Mouse (Mus musculus): Measurements from ENCODE around the gene Sntg2. TPM values are rescaled to one million over a fixed set of nuclear protein-coding genes. Genes with fewer than 3 reads are reported as not detected.

The Sntg2 gene
- polyA plus RNA-seq, 1 experiment = 0.84 TPM

DNA sequence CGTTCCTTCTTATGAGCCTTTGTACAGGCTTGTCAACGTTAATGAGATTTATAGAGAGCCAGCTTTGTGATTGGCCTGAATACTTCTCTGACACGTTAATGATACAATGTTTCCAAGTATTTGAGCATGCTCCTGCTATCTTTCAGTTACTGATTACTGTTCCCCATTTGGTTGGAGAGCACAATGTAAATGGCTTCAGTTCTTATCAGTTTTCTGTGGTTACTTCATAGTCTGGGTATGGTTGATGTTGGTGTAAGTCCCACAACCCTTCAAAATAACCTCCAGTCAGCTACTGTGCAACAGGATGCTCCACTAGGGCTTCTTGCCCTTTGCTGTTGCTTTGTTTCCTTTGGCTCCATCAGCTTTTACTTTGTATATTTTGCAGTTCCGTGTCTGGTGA lies 168.7 kb downstream of the Sntg2 start:
- Histone ChIP-seq H3K27ac (ENCODE audit: control insufficient read depth, insufficient read depth, low read depth, low read length) (no peak overlapping the region), H3K36me3 (ENCODE audit: control insufficient read depth, insufficient read depth, low read length) (no peaks in the 10 kb centered on the region)
- TF ChIP-seq POLR2A (IDR thresholded peaks at IDR 0.05; ENCODE audit: control insufficient read depth, low read depth, low read length) (no peak), CTCF (IDR thresholded peaks at IDR 0.05; ENCODE audit: control insufficient read depth, insufficient read depth, insufficient replicate concordance, low read depth, low read length) (no peak)

DNA sequence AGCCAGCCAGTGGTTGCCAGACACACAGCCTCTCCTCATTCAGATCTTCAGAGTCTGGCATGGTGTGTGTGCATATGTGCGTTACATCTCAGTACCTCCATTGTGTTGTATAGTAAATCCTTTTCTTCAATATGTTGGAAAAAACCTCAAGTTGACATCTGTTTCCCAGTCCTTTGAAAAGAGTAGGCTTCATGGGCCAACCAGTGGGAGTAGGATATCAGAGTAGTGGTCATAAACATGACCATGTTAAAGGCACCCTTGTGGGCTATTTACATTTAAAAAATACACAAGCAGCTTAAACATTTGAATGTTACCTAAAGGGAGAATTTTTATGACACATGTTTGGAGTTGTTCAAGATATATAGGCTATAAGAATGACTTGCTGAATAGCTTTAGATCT lies 170.4 kb downstream of the Sntg2 start:
- no peaks in the 10 kb centered on the region for H3K36me3 ChIP-seq (ENCODE audit: control insufficient read depth, insufficient read depth, low read length)
- H3K27me3 ChIP-seq (ENCODE audit: control insufficient read depth, insufficient read depth, low read length) = no peaks in the 10 kb centered on the region
- no peak overlapping the region for H3K4me3 ChIP-seq (ENCODE audit: control insufficient read depth, low read depth, low read length)
- H3K27ac ChIP-seq (ENCODE audit: control insufficient read depth, insufficient read depth, low read depth, low read length) = no peak overlapping the region
- H3K4me1 ChIP-seq (ENCODE audit: control insufficient read depth, insufficient read depth, low read length) = no peaks in the 10 kb centered on the region
- TF ChIP-seq POLR2A (IDR thresholded peaks at IDR 0.05; ENCODE audit: control insufficient read depth, low read depth, low read length) = no peak
- TF ChIP-seq CTCF (IDR thresholded peaks at IDR 0.05; ENCODE audit: control insufficient read depth, insufficient read depth, insufficient replicate concordance, low read depth, low read length) = no peak

More for the DNA sequence above, 168.7 kb downstream of the Sntg2 start:
- H3K4me1 ChIP-seq (ENCODE audit: control insufficient read depth, insufficient read depth, low read length) = no peaks in the 10 kb centered on the region
- H3K4me3 ChIP-seq (ENCODE audit: control insufficient read depth, low read depth, low read length) = no peak overlapping the region
- no peaks in the 10 kb centered on the region for H3K27me3 ChIP-seq (ENCODE audit: control insufficient read depth, insufficient read depth, low read length)

DNA sequence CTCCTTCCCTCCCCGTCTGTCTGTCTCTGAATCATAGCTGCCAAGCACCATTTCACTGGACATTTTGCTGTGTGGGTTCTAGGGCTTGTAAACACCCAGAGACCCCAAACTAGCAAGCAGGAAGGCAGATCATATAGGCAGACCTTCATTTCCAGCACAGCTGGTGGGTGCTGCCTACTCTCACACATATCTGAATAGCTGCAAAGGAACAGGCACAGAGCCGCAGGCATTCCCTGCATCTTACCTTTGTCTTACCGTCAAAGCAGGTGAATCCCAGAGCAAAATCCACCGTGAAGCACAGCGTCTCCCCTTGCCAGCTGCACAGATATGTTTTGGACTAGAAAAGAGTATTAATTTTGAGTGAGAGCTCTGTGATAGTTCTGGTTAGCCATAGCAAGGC lies 172.1 kb downstream of the Sntg2 start:
- Histone ChIP-seq H3K4me1 (ENCODE audit: control insufficient read depth, insufficient read depth, low read length) (no peaks in the 10 kb centered on the region), H3K27me3 (ENCODE audit: control insufficient read depth, insufficient read depth, low read length) (no peaks in the 10 kb centered on the region), H3K27ac (ENCODE audit: control insufficient read depth, insufficient read depth, low read depth, low read length) (no peak overlapping the region), H3K36me3 (ENCODE audit: control insufficient read depth, insufficient read depth, low read length) (no peaks in the 10 kb centered on the region), H3K4me3 (ENCODE audit: control insufficient read depth, low read depth, low read length) (no peak overlapping the region)
- TF ChIP-seq CTCF (IDR thresholded peaks at IDR 0.05; ENCODE audit: control insufficient read depth, insufficient read depth, insufficient replicate concordance, low read depth, low read length) = no peak
- TF ChIP-seq POLR2A (IDR thresholded peaks at IDR 0.05; ENCODE audit: control insufficient read depth, low read depth, low read length) = no peak

DNA sequence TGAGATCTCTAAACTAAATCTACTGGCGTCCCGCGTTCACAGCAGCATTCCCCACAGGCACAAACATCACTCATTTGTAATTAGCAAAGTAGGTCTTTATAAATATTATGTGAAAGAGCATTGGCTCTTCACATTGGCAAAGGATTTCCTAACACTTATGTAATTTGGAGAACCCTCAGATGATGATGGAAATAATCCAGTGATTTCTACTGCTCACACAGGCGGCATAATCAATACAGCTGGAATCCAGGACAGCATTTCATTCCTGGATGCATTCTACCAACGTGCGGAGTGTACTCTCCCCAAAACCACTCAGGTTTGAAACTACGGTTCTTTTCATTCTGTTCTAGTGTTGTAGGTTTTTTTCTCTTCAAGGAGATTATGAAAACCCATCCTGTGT lies 172.6 kb downstream of the Sntg2 start:
- no peak overlapping the region for H3K27ac ChIP-seq (ENCODE audit: control insufficient read depth, insufficient read depth, low read depth, low read length)
- H3K36me3 ChIP-seq (ENCODE audit: control insufficient read depth, insufficient read depth, low read length) = no peaks in the 10 kb centered on the region
- H3K27me3 ChIP-seq (ENCODE audit: control insufficient read depth, insufficient read depth, low read length) = no peaks in the 10 kb centered on the region
- TF ChIP-seq CTCF (IDR thresholded peaks at IDR 0.05; ENCODE audit: control insufficient read depth, insufficient read depth, insufficient replicate concordance, low read depth, low read length) (no peak), POLR2A (IDR thresholded peaks at IDR 0.05; ENCODE audit: control insufficient read depth, low read depth, low read length) (no peak)
- no peaks in the 10 kb centered on the region for H3K4me1 ChIP-seq (ENCODE audit: control insufficient read depth, insufficient read depth, low read length)
- H3K4me3 ChIP-seq (ENCODE audit: control insufficient read depth, low read depth, low read length) = no peak overlapping the region

DNA sequence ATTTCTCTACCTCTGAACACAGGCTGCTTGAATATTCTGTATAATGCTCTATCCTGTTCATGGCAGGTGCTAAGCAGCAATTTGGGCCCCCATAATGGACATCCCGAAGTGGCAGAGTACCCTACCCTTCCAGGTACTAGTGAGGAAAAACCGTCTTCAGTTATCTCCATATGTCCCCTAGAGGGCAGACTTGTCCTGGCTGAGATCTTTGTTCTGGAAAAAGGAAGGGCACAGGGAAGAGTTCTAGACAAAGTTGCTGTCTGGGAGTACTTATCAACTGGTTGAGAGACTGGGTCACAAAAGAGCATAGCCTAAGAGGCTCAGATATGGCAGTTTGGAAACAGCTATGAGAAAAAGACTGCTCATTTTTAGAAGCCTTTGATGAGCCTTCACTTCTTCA lies 173.4 kb downstream of the Sntg2 start:
- Histone ChIP-seq H3K36me3 (ENCODE audit: control insufficient read depth, insufficient read depth, low read length) (no peaks in the 10 kb centered on the region), H3K27ac (ENCODE audit: control insufficient read depth, insufficient read depth, low read depth, low read length) (no peak overlapping the region), H3K4me3 (ENCODE audit: control insufficient read depth, low read depth, low read length) (no peak overlapping the region), H3K27me3 (ENCODE audit: control insufficient read depth, insufficient read depth, low read length) (no peaks in the 10 kb centered on the region), H3K4me1 (ENCODE audit: control insufficient read depth, insufficient read depth, low read length) (no peaks in the 10 kb centered on the region)
- TF ChIP-seq POLR2A (IDR thresholded peaks at IDR 0.05; ENCODE audit: control insufficient read depth, low read depth, low read length) (no peak), CTCF (IDR thresholded peaks at IDR 0.05; ENCODE audit: control insufficient read depth, insufficient read depth, insufficient replicate concordance, low read depth, low read length) (no peak)

DNA sequence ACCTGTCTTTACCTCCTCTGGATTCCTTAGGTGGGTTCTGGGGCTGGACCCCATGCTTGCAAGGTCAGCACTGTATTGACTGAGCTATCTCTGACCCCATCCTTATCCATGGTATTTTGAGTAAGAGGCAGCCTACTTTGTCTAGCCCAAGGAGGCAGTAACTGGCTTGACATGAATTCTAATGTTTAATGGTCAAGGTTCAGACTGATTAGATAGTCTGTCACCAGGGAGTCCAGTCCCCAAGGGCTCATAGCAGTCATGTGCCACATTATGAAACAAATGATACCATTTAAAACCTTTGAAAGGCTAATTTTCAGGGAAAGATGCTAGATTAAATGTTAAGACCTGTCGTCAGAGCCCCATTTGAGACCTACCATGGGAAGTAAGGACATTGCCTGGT lies 174.9 kb downstream of the Sntg2 start:
- H3K36me3 ChIP-seq (ENCODE audit: control insufficient read depth, insufficient read depth, low read length) = no peaks in the 10 kb centered on the region
- no peak overlapping the region for H3K4me3 ChIP-seq (ENCODE audit: control insufficient read depth, low read depth, low read length)
- TF ChIP-seq POLR2A (IDR thresholded peaks at IDR 0.05; ENCODE audit: control insufficient read depth, low read depth, low read length) (no peak), CTCF (IDR thresholded peaks at IDR 0.05; ENCODE audit: control insufficient read depth, insufficient read depth, insufficient replicate concordance, low read depth, low read length) (no peak)
- no peaks in the 10 kb centered on the region for H3K4me1 ChIP-seq (ENCODE audit: control insufficient read depth, insufficient read depth, low read length)
- no peaks in the 10 kb centered on the region for H3K27me3 ChIP-seq (ENCODE audit: control insufficient read depth, insufficient read depth, low read length)
- no peak overlapping the region for H3K27ac ChIP-seq (ENCODE audit: control insufficient read depth, insufficient read depth, low read depth, low read length)

DNA sequence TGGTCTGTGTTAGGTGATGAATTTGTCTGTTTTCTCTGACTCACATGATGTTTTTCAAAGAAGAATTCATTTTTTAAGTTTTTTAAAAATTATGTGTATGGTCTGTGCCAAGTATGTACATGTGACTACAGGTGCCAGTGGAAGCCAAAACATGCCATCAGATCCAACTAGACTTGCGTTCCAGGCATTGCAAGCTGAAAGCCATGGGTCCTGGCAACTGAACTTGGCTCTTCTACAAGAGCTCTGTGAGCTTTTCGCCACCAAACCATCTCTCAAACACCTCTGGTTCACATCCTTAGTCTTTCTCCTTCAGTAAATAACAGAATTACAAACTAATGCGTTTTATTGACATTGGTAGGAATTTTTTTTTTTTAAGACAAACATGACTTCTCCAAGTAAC lies 191.5 kb downstream of the Sntg2 start:
- no peaks in the 10 kb centered on the region for H3K36me3 ChIP-seq (ENCODE audit: control insufficient read depth, insufficient read depth, low read length)
- no peak overlapping the region for H3K27ac ChIP-seq (ENCODE audit: control insufficient read depth, insufficient read depth, low read depth, low read length)
- no peaks in the 10 kb centered on the region for H3K27me3 ChIP-seq (ENCODE audit: control insufficient read depth, insufficient read depth, low read length)
- H3K4me3 ChIP-seq (ENCODE audit: control insufficient read depth, low read depth, low read length) = no peak overlapping the region
- TF ChIP-seq CTCF (IDR thresholded peaks at IDR 0.05; ENCODE audit: control insufficient read depth, insufficient read depth, insufficient replicate concordance, low read depth, low read length) (no peak), POLR2A (IDR thresholded peaks at IDR 0.05; ENCODE audit: control insufficient read depth, low read depth, low read length) (no peak)
- H3K4me1 ChIP-seq (ENCODE audit: control insufficient read depth, insufficient read depth, low read length) = no peaks in the 10 kb centered on the region

DNA sequence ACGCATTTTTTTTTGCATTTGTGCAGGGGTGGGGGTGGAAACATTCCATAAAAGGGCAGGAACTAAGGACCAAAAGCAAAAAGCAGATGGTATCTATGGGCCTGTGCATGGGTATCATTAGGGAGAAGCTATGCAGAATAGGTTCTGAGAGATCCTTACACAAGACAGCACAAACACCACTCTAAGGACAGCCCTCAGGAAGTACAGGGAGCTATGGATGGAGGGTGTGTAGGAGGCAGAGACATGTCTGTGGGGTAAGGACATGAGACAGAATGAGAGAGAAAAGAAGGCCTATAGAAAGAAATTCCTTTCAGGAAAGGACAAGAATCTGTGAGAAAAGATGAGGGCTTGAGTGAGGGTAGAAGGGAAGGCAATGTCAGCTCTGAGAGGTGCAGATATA lies 193.6 kb downstream of the Sntg2 start:
- no peak overlapping the region for H3K4me3 ChIP-seq (ENCODE audit: control insufficient read depth, low read depth, low read length)
- TF ChIP-seq CTCF (IDR thresholded peaks at IDR 0.05; ENCODE audit: control insufficient read depth, insufficient read depth, insufficient replicate concordance, low read depth, low read length) (no peak), POLR2A (IDR thresholded peaks at IDR 0.05; ENCODE audit: control insufficient read depth, low read depth, low read length) (no peak)

More for the DNA sequence above, 193.6 kb downstream of the Sntg2 start:
- Histone ChIP-seq H3K27ac (ENCODE audit: control insufficient read depth, insufficient read depth, low read depth, low read length) (no peak overlapping the region), H3K4me1 (ENCODE audit: control insufficient read depth, insufficient read depth, low read length) (no peaks in the 10 kb centered on the region), H3K27me3 (ENCODE audit: control insufficient read depth, insufficient read depth, low read length) (no peaks in the 10 kb centered on the region), H3K36me3 (ENCODE audit: control insufficient read depth, insufficient read depth, low read length) (no peaks in the 10 kb centered on the region)
